Mouse (Mus musculus): Measurements from ENCODE around the gene Tha1.
A peak's percentile ranks its signal among the peaks of the same experiment; 100 is the strongest.

Gene Tha1

GRCm38 (mm10) chr11:117872861-117873608 is at the start of gene Tha1:
Gene Tha1 (minus strand): TSS chr11:117873481.
- DNase-seq, result peak; percentile 84

DNA sequence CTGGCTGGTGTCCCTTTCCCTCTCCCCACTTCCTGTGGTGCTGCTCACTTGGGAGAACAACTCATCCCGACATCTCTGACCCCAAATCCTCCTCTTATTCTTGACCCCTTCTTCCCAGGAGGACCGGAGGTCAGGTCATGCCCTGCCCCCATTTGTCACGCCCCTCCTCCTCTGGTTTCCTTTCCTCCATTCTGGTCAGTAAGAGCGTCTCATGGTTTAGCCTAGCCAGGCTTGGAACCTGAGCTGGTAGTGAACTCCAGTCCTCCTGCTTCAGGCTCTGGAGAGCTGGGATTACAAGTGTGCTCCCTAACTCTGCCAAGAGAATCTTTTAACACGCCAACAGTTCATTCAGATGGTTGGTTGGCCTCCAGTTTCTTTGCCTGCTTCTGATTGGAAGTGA is 45.9 kb upstream of the Tha1 start:
- DNase-seq, result no peak

GRCm38 (mm10) chr11:117918541-117918940 is 45.3 kb upstream of the Tha1 start:
- DNase-seq, result no peak

GRCm38 (mm10) chr11:117915837-117916236 is 42.6 kb upstream of the Tha1 start:
- DNase-seq, result no peak

DNA sequence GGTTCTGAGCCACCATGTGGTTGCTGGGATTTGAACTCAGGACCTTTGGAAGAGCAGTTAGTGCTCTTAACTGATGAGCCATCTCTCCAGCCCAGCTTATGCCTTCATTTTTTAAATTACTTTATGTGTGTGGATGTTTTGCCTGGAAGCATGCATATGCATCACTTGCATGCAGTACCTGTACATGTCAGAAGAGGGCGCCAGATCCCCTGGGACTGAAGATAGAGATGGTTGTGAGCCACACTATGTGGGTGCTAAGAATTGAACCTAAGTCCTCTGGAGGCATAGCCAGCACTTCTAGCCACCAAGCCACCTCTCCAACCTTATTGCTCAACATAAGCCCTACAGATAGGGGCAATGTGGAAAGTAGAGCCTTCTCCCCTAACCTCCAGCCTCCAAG is 42.1 kb upstream of the Tha1 start:
- no peak for DNase-seq

DNA sequence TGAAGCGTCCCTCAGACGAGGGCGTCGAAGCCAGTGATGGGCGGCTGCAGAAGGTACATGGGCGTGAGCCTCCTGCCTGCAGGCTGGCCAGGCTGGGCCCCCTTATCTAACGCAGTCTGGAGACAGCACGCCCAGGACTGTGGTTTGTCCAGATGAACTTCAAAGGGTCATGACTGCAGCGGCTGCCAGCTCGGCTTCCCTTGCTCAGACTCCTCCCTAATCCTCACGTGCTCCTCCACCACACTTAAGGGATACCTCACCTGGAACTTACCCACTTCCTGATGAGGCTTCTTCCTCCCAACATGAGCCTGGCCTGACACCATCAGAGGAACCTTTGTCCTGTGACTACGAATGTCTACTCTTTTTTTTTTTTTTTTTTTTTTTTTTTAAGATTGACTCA is 41.2 kb upstream of the Tha1 start:
- DNase-seq, result no peak

DNA sequence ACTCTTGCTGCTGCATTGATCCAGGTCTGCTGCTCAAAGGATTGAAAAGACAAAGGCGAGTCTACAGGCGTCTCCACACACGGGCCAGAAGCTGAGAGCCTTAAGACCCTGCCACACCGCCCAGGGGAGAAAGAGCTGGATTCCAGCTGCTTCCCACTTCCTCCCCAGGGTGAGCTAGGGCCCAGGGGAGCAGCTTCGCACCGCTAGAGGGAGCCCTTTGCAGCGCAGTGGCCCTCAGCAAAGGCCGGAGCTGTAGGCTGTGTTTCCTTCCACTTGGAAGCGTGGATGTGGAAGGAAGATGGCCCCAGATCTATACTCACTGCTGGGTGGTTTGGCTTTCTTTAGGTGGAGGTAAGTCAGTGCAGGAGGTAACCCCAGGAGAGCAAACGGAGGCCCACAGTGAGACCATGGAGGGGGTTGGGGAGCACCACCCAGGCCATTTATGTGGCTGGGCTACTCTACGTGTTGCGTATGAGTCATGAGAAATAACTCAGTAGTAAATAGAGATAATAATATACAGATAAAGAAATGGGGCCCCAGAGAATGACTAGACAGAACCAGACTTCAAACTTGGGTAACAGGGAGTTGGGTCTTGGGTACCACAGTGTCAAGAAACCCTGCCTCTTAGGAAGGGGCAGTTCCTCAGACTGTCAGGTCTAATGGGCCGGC is 39.5 kb upstream of the Tha1 start:
- peak; percentile 44 for DNase-seq

- no peak for DNase-seq
Measured at GRCm38 (mm10) chr11:117909337-117909736, 36.1 kb upstream of the Tha1 start.

DNA sequence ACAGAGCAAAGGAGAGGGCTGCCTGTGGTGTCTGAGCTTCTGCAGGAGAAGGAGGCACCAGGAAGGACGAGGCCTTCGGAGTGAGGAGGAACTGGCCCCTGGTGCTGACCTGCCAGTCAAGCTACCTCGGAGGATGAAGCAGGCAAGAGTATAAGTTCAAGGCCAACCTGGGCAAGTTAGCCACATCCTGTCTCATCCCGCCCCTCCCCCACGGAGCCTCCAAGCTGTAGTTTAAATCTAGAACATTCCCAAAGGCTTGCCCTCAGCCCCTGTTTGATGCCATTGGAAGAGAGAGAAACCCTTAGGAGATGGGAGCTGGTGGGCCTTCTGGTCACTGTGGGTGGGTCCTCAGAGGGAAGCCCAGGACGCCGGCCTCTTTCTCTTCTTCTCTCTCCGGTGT is 31.2 kb upstream of the Tha1 start:
- no peak for DNase-seq

DNA sequence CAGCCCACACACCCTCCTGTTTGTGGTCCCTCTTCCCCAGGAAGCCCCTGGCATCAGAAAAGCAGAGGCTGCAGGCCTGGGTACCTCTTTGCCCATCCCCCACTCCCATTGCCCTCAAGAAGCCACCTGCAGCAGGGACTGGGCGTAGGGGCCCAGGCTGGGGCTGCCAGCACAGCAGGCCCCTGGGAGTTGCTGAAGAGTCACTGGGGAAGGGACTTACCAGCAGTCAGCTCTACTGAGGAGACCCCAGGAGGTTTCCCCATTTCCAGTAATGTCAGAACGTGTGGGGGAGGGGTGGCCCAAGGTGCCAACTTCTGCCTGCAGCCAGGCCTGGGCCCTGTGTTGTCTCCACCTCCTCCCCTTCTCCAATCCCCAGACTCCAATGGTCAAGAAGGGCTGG is 29.0 kb upstream of the Tha1 start:
- DNase-seq, result no peak

DNA sequence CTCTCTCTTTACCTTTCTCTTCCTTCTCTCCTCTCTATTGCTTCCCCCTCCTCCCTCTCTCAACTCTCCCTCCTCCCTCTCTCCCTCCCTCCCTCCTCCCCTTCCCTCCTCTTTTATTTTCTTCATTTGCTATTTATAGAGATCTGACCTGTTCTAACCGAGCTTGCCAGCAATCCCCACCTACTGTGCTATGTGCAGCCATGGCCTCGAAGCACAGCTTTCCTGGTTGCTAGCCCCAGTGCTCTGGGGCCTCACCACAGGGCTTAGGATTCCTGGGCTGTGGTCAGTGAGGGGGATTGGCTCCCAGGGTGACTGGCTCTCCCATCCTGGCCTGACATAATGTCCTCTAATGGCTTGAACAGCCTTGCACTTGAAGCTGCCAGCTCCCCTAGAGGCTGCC is 23.3 kb upstream of the Tha1 start:
- no peak for DNase-seq

GRCm38 (mm10) chr11:117894676-117895075 is 21.4 kb upstream of the Tha1 start:
- DNase-seq, result no peak

DNA sequence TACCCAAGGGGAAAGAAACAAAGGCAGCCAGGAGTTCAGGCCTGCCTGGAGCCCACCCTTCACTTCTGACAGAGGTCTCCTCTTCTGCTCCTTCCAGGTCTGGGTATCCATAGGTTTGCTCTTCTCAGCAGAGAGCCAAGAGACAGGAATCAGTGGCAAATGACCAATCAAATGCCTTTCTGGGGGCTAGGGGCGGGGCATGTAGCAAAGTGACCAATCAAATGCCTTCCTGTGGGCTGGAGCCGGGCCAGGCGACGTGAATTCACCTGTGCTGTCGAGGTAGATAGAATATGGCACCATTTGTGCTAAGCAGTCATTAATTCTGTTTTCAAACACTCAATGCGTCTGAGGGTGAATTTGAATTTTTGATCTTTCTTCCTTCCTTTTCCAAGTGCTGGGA is 18.9 kb upstream of the Tha1 start:
- DNase-seq, result no peak

GRCm38 (mm10) chr11:117891581-117892175 is 18.4 kb upstream of the Tha1 start:
- DNase-seq, result no peak

- DNase-seq, result no peak
Measured at GRCm38 (mm10) chr11:117890519-117891282, 17.4 kb upstream of the Tha1 start.

DNA sequence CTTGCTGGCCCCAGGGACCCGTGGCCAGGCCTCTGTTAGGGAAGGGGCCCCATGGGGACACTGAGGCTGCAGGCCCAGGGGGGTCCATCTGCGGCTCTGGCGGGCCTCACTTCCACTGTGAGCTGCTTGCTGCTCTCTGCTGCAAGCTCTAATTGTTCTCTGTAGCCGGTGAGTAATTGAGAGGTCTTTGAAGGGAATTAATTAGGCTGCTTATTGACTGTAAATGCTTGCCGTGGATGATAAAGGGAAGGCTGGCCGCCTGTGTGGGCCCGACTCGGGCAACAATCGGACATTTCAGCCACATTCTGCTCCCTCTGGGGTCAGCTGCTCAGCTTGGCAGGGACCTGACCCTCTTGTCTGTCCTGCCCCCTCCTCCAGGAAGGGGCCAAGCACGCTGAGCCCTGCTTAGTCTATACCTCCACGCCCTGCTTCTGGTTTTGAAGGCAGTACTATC is 16.6 kb upstream of the Tha1 start:
- no peak for DNase-seq

DNA sequence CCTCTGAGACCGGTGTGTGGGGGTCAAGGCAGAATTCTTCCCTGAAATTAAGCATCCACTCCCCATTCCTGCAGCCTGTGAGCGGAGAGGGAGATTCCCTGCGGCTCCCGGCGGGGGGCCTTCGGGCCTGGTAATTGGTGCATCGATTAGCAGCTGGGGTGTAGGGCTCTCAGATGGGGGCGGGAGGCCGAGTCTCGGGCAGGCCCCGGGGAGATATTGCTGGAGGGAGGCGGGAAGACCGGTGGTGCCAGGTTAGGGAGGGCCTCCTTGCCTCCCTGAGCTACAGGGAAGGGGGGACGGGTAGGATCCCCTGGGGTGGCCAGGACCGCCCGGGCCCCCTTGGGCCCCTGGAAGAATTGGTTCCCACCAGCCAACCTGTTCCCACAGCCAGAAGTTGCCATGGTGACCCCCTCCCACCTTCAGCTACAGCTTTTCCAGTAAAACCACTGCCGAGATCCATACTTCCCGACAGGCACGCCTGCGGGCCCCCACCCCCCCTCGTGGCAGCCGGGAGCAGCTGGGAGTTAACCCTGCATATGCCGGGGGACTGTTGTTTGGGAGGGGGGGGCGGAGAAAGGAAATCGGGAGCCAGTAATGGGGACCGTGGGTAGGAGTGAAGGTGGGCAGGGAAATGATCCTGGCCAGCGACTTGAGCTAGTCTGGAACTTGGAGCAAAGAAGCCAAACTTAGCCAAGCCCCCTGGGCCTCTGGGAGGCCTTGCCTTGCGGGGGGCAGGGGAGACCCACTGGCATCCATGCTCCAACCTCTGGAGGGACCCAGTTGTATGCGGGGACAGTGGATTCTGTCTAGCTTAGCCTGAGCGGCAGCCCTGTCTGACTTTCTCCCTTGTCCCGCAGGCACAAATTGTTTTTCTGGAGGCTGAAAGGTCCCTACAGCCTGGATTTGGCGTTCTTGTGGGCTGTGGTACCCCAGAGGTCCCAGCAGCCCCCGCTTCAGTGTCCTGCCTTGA is 15.9 kb upstream of the Tha1 start:
- no peak for DNase-seq

- no peak for DNase-seq
Measured at GRCm38 (mm10) chr11:117888168-117888852, 15.0 kb upstream of the Tha1 start.

GRCm38 (mm10) chr11:117886000-117886399 is 12.7 kb upstream of the Tha1 start:
- DNase-seq, result no peak

- no peak for DNase-seq
Measured at GRCm38 (mm10) chr11:117882208-117882607, 8.9 kb upstream of the Tha1 start.

DNA sequence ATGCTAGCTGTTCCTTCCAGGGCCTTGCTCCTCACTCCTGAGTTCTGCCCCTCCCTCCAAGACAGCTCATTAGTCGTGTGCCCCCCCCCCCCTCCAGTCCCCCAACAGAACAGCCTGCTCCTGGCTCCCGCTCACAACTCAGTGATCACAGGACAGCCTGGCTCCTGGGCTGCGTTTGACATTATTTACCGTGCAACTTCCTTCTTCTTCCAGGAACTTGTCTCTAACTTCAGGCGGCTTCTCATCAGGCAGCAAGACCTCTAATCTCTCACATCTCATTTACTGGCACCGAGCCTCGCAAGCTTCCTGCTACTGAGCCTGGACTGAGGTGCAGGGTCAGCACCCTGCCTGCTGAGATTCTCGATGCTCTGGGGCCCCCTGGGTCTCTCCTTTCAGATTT is 8.5 kb upstream of the Tha1 start:
- no peak for DNase-seq

DNA sequence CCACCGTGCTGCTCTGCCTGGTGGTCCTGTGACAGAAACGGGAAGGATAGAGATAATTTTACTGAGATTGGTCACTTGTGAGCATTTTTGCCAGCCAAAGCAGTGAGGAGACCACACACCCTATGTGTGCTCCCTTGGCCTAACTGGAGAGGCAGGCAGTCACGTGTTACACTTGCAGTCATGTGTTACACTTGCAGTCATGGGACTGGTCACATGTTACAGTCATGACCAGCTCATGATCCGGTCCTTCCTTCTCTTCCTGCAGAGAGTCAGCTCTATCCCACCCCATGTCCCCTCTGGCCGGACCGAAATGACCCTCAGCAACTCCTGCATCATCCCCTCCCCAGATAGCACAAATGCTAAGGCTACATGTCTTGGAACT is 7.7 kb upstream of the Tha1 start:
- DNase-seq, result no peak

All from cerebellum, adult 8-10 months (tissue).